ENCODE assay signal across 8 mouse cellular contexts in the genomic region with DNA sequence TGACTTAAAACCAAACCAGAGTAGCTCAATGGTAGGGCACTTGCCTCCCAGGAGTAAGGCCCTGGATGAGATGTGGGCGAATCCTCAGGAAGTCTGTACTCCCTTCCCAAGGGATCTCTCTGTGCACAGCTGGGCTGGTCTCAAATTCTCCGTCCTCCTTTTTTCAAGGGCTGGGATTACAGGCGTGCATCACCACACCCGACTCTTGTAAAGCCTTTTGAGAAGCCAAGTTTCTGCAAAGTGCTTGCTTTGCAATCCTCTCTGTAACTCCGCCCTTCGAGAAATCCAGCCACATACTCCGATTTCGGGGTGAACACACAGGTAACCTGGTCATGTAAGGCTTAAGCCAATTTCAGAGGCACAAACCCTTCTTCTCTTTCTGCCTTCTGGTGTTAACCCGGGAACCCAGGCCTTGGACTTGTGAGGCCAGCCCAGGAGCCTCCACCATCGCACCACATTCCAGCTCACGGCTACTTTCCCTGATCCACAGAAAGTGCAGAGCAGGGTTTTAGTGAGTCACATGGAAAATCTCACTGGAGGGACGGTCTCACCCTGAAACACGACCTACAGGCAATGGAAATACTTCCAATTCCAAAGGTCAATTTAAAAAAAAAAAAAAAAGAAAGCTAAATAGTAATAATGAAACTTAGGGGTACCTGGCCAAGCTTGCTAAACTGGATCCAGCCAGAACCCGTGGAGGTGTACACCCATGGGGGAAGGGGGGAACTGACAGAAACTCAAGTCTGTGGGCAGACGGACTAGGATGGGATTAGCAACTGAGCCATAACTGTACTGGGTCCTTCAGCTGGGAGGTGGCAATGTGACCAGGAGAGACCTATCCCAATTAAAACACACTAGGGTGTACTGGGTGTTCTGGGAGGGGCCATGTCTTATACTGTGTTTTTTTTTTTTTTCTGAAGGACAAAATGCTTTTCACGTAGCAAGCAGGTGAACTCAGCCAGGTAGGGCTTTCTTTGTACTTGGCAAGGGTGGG. TPM values are rescaled to one million over a fixed set of nuclear protein-coding genes. Genes with fewer than 3 reads are reported as not detected.
DNase-seq lines count a peak whose midpoint lies in the region; ATAC-seq and TF ChIP-seq lines count a peak whose summit lies in the region.

No protein-coding gene starts in this region.

- H3K4me2 ChIP-seq in liver, embryonic 13.5 days = no peak overlapping the region
- H3K4me2 ChIP-seq in liver, embryonic 11.5 days = no peak overlapping the region
- no peak overlapping the region for H3K4me2 ChIP-seq in embryonic facial prominence, embryonic 12.5 days (replicated peaks)
- no peak overlapping the region for H3K4me2 ChIP-seq in liver, embryonic 16.5 days (ENCODE audit: low read depth, low read length)
- H3K4me2 ChIP-seq in stomach, embryonic 15.5 days = peak overlapping the region; percentile 34

- no peaks in the 10 kb centered on the region for H3K36me3 ChIP-seq in liver, embryonic 13.5 days
- H3K36me3 ChIP-seq in liver, embryonic 11.5 days (ENCODE audit: control insufficient read depth, insufficient read depth, low read length) = no peaks in the 10 kb centered on the region
- H3K36me3 ChIP-seq in embryonic facial prominence, embryonic 12.5 days = no peaks in the 10 kb centered on the region
- H3K36me3 ChIP-seq in liver, embryonic 16.5 days (ENCODE audit: control insufficient read depth, insufficient read depth) = no peaks in the 10 kb centered on the region
- no peaks in the 10 kb centered on the region for H3K36me3 ChIP-seq in stomach, embryonic 15.5 days

- H3K4me3 ChIP-seq in liver, embryonic 13.5 days (replicated peaks) = no peak overlapping the region
- no peak overlapping the region for H3K4me3 ChIP-seq in liver, embryonic 11.5 days (ENCODE audit: low read depth, low read length)
- no peak overlapping the region for H3K4me3 ChIP-seq in embryonic facial prominence, embryonic 12.5 days
- H3K4me3 ChIP-seq in liver, embryonic 16.5 days (ENCODE audit: low read depth, low read length) = no peak overlapping the region
- H3K4me3 ChIP-seq in stomach, embryonic 15.5 days (replicated peaks) = no peak overlapping the region
- H3K4me3 ChIP-seq in layer of hippocampus, adult 2 months = no peak overlapping the region

- 0 out of 2 replicates have a peak overlapping the region, but pooled peaks have one; percentile 50 for H3K27ac ChIP-seq in liver, embryonic 13.5 days
- no peak overlapping the region for H3K27ac ChIP-seq in liver, embryonic 11.5 days (ENCODE audit: low read depth, low read length)
- H3K27ac ChIP-seq in embryonic facial prominence, embryonic 12.5 days = peak overlapping the region; percentile 46
- H3K27ac ChIP-seq in liver, embryonic 16.5 days (ENCODE audit: low read length) = peak overlapping the region; percentile 36
- peak overlapping the region; percentile 91 for H3K27ac ChIP-seq in stomach, embryonic 15.5 days
- no peak overlapping the region for H3K27ac ChIP-seq in layer of hippocampus, adult 2 months

- ATAC-seq in liver, embryonic 13.5 days (ENCODE audit: low read depth) = no peak
- ATAC-seq in liver, embryonic 11.5 days (replicated peaks; ENCODE audit: low FRiP score) = no peak
- ATAC-seq in embryonic facial prominence, embryonic 12.5 days (ENCODE audit: insufficient number of reproducible peaks, insufficient read depth, low FRiP score, low TSS enrichment) = no peak
- no peak for ATAC-seq in liver, embryonic 16.5 days (ENCODE audit: low read depth)
- peak; percentile 37; the same call in 1 of the 2 replicates for ATAC-seq in stomach, embryonic 15.5 days (ENCODE audit: insufficient read depth, low FRiP score, low read depth)
- ATAC-seq in erythroblast, adult 5-6 weeks (replicated peaks; ENCODE audit: low FRiP score, poor library complexity, severe bottlenecking) = no peak

- no peaks in the 10 kb centered on the region for H3K27me3 ChIP-seq in liver, embryonic 13.5 days
- H3K27me3 ChIP-seq in liver, embryonic 11.5 days (replicated peaks; ENCODE audit: control insufficient read depth, insufficient read depth, low read length) = no peaks in the 10 kb centered on the region
- H3K27me3 ChIP-seq in embryonic facial prominence, embryonic 12.5 days = no peaks in the 10 kb centered on the region
- no peaks in the 10 kb centered on the region for H3K27me3 ChIP-seq in liver, embryonic 16.5 days (ENCODE audit: control insufficient read depth, insufficient read depth, low read depth, low read length)
- no peaks in the 10 kb centered on the region for H3K27me3 ChIP-seq in stomach, embryonic 15.5 days (replicated peaks)

- peaks cover 100% of the 10 kb centered on the region for H3K4me1 ChIP-seq in liver, embryonic 13.5 days (replicated peaks)
- H3K4me1 ChIP-seq in liver, embryonic 11.5 days (replicated peaks; ENCODE audit: control insufficient read depth, insufficient read depth, low read length) = peaks cover 82% of the 10 kb centered on the region
- H3K4me1 ChIP-seq in embryonic facial prominence, embryonic 12.5 days = peaks cover 40% of the 10 kb centered on the region
- H3K4me1 ChIP-seq in liver, embryonic 16.5 days (ENCODE audit: control insufficient read depth, low read depth, low read length) = peaks cover 78% of the 10 kb centered on the region
- peaks cover 52% of the 10 kb centered on the region for H3K4me1 ChIP-seq in stomach, embryonic 15.5 days

- no peak overlapping the region for H3K9ac ChIP-seq in liver, embryonic 13.5 days
- no peak overlapping the region for H3K9ac ChIP-seq in liver, embryonic 11.5 days (ENCODE audit: low read depth, low read length)
- H3K9ac ChIP-seq in embryonic facial prominence, embryonic 12.5 days = no peak overlapping the region
- H3K9ac ChIP-seq in liver, embryonic 16.5 days (ENCODE audit: low read depth, low read length) = no peak overlapping the region
- no peak overlapping the region for H3K9ac ChIP-seq in stomach, embryonic 15.5 days

- 74% methylated on average over 16 of the region's 16 CpGs for WGBS in liver, embryonic 13.5 days (ENCODE audit: insufficient replicate concordance)
- WGBS in liver, embryonic 11.5 days = 81% methylated on average over 16 of the region's 16 CpGs
- 66% methylated on average over 16 of the region's 16 CpGs for WGBS in embryonic facial prominence, embryonic 12.5 days
- 67% methylated on average over 16 of the region's 16 CpGs for WGBS in liver, embryonic 16.5 days (ENCODE audit: insufficient replicate concordance)
- WGBS in stomach, embryonic 15.5 days = 64% methylated on average over 16 of the region's 16 CpGs

- no peak for DNase-seq in liver, embryonic 13.5 days
- no peak for DNase-seq in liver, embryonic 11.5 days (ENCODE audit: low spot score)
- DNase-seq in left cerebral cortex, adult 8-10 months (ENCODE audit: low spot score in 2 of 2) = no peak
- no peak for DNase-seq in layer of hippocampus, adult 2 months (ENCODE audit: low spot score in 2 of 2)

- no peak for TF ChIP-seq CTCF in layer of hippocampus, adult 2 months (conservative IDR thresholded peaks at IDR 0.05)

- H3K9me3 ChIP-seq in liver, embryonic 13.5 days (replicated peaks) = no peaks in the 10 kb centered on the region
- no peaks in the 10 kb centered on the region for H3K9me3 ChIP-seq in liver, embryonic 11.5 days (ENCODE audit: control insufficient read depth, low read length)
- H3K9me3 ChIP-seq in embryonic facial prominence, embryonic 12.5 days = no peaks in the 10 kb centered on the region
- no peaks in the 10 kb centered on the region for H3K9me3 ChIP-seq in liver, embryonic 16.5 days (replicated peaks; ENCODE audit: control insufficient read depth, low read length)
- no peaks in the 10 kb centered on the region for H3K9me3 ChIP-seq in stomach, embryonic 15.5 days

RNA-seq across cellular contexts. Expression of a gene that starts 16.2 kb away (rescaled TPM):
- 92.5 and 94.7 TPM in 2 replicates for polyA plus RNA-seq in liver, embryonic 13.5 days (2015; fragmentation: Nextera tagmentation; extraction: Ambion mirVana)
- polyA plus RNA-seq in liver, embryonic 11.5 days (2014; fragmentation: Nextera tagmentation; extraction: Ambion mirVana) = 111 and 113 TPM in 2 replicates
- 70.5 and 72.0 TPM in 2 replicates for polyA plus RNA-seq in embryonic facial prominence, embryonic 12.5 days (2016; fragmentation: Nextera tagmentation; extraction: Ambion mirVana)
- 165 and 168 TPM in 2 replicates for polyA plus RNA-seq in liver, embryonic 16.5 days (2015; fragmentation: Nextera tagmentation; extraction: Ambion mirVana)
- polyA plus RNA-seq in stomach, embryonic 15.5 days (2015; fragmentation: Nextera tagmentation; extraction: Ambion mirVana) = 285 and 317 TPM in 2 replicates
- total RNA-seq in left cerebral cortex, adult 8-10 months (2022) = 100 to 1,000 TPM in 2 of 4 experiments, 10 to 100 TPM in 2; 53.2 to 129 (median 82.7) TPM
- total RNA-seq in layer of hippocampus, adult 2 months (2021) = 10 to 100 TPM; 57.1 to 60.0 TPM
- 52.1 and 58.5 TPM in 2 replicates for total RNA-seq in erythroblast, adult 5-6 weeks (2015; ENCODE audit: low replicate concordance)
- total RNA-seq in erythroblast, adult 5-6 weeks (2017; ENCODE audit: low replicate concordance) = 25.1 and 33.0 TPM in 2 replicates

Comparison
In these comparisons a context has a peak if more than half of its experiments do, and no peak if none do; other contexts are left out.
1. H3K27ac ChIP-seq: peak in liver, embryonic 13.5 days (single experiment), embryonic facial prominence, embryonic 12.5 days (single experiment), liver, embryonic 16.5 days (single experiment) and stomach, embryonic 15.5 days (single experiment); none in liver, embryonic 11.5 days (single experiment) and layer of hippocampus, adult 2 months (single experiment).